Mouse (Mus musculus) embryonic fibroblast, embryonic 13.5 days (primary cell): Measurements from ENCODE around the gene Kbtbd4.

ENCODE experiments used
- CTCF ChIP-seq: IDR thresholded peaks from 2 replicates; pipeline ENCODE4 v1.5.1; 2011; ENCODE audit warnings: mild to moderate bottlenecking, control low read depth, low read length, moderate library complexity, borderline replicate concordance; ENCODE audit not compliant: insufficient read depth
- POLR2A ChIP-seq: IDR thresholded peaks from 2 replicates; pipeline ENCODE4 v1.6.1; 2011; ENCODE audit warnings: low read depth, mild to moderate bottlenecking, control low read depth, low read length, moderate library complexity

GRCm38 (mm10) chr2:90958856-90959255 lies 54.3 kb downstream of the Kbtbd4 start:
- TF ChIP-seq POLR2A (no peak), CTCF (no peak)
